In the genomic region with DNA sequence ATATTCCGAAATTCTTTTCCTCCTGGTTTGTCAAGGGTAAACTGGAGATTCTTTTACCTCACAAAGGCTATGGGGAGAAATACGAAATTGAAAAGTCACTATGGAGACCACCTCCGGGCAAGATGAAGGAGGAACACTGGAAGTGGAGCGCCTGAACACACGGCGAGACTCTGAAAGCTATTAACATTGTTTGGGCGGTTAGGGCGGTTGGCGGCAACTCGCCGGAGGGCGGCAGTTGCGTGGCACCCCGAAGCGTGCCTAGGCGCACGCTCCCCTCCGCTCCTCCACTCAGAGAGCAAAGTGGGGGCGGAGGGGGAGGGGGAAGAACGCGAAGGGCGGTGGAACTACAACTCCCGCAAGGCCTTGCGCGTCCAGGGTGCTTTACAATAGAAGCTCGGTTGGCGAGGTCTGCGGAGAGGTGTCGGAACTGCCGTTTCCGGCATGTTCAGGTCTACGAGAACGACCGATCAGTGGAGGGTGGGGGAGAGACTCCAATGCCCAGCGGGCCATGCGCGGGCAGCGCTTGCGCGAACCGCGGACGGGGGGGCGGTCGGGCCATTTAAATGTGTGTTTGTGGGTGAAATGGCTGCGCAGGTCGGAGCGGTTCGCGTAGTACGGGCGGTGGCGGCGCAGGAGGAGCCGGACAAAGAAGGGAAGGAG, we compare ENCODE assay signal across 7 mouse cellular contexts. TPM values are rescaled to one million over a fixed set of nuclear protein-coding genes. Genes with fewer than 3 reads are reported as not detected.
DNase-seq lines count a peak whose midpoint lies in the region; ATAC-seq lines count a peak whose summit lies in the region.

Gene Rsbn1, plus strand, starts transcription at position 111 of the 660 bp plus-strand sequence.

- ATAC-seq in embryonic facial prominence, embryonic 11.5 days (replicated peaks; ENCODE audit: insufficient number of reproducible peaks, low FRiP score, low TSS enrichment, low read depth): peak; percentile 100
- peak; percentile 85 for ATAC-seq in granulocyte monocyte progenitor cell, adult 5-6 weeks (replicated peaks; ENCODE audit: poor library complexity, severe bottlenecking)
- peak; percentile 100 for ATAC-seq in midbrain, embryonic 13.5 days

- peak within 1 kb of the TSS; percentile 84 for H3K9ac ChIP-seq in embryonic facial prominence, embryonic 11.5 days (replicated peaks; ENCODE audit: low read length)
- peak within 1 kb of the TSS; percentile 96 for H3K9ac ChIP-seq in midbrain, embryonic 13.5 days (replicated peaks)

- WGBS in embryonic facial prominence, embryonic 11.5 days: under 1% methylated on average over 50 of the region's 55 CpGs
- WGBS in limb, embryonic 10.5 days: under 1% methylated on average over 55 of the region's 55 CpGs
- WGBS in midbrain, embryonic 13.5 days: under 1% methylated on average over 54 of the region's 55 CpGs

- H3K4me1 ChIP-seq in embryonic facial prominence, embryonic 11.5 days (ENCODE audit: control insufficient read depth, insufficient read depth, low read length): no peaks in the 10 kb centered on the region
- peaks cover 16% of the 10 kb centered on the region for H3K4me1 ChIP-seq in limb, embryonic 10.5 days
- H3K4me1 ChIP-seq in midbrain, embryonic 13.5 days (replicated peaks): peaks cover 21% of the 10 kb centered on the region

- no peaks in the 10 kb centered on the region for H3K36me3 ChIP-seq in embryonic facial prominence, embryonic 11.5 days (replicated peaks; ENCODE audit: control insufficient read depth, insufficient read depth, low read depth, low read length)
- no peaks in the 10 kb centered on the region for H3K36me3 ChIP-seq in limb, embryonic 10.5 days
- no peaks in the 10 kb centered on the region for H3K36me3 ChIP-seq in midbrain, embryonic 13.5 days

- peak within 1 kb of the TSS; percentile 78 for H3K4me3 ChIP-seq in embryonic facial prominence, embryonic 11.5 days (ENCODE audit: low read depth, low read length)
- H3K4me3 ChIP-seq in limb, embryonic 10.5 days: peak within 1 kb of the TSS; percentile 83
- peak within 1 kb of the TSS; percentile 97 for H3K4me3 ChIP-seq in midbrain, embryonic 13.5 days (replicated peaks)

- H3K9me3 ChIP-seq in embryonic facial prominence, embryonic 11.5 days (replicated peaks; ENCODE audit: control insufficient read depth, low read length): no peaks in the 10 kb centered on the region
- H3K9me3 ChIP-seq in limb, embryonic 10.5 days (replicated peaks): no peaks in the 10 kb centered on the region
- no peaks in the 10 kb centered on the region for H3K9me3 ChIP-seq in midbrain, embryonic 13.5 days

- H3K27me3 ChIP-seq in embryonic facial prominence, embryonic 11.5 days (ENCODE audit: control insufficient read depth, insufficient read depth, low read length): no peaks in the 10 kb centered on the region
- H3K27me3 ChIP-seq in limb, embryonic 10.5 days (ENCODE audit: low read depth, poor library complexity, severe bottlenecking): no peaks in the 10 kb centered on the region
- no peaks in the 10 kb centered on the region for H3K27me3 ChIP-seq in midbrain, embryonic 13.5 days

- peak; percentile 98 for DNase-seq in adrenal gland, postnatal 14 days
- DNase-seq in embryonic facial prominence, embryonic 11.5 days (ENCODE audit: low spot score): peak; percentile 99
- peak; percentile 99 for DNase-seq in kidney, adult 11 months
- peak; percentile 95 for DNase-seq in limb, embryonic 10.5 days (ENCODE audit: low spot score)
- DNase-seq in spleen, adult 12 weeks (ENCODE audit: low spot score): peak; percentile 88

- H3K4me2 ChIP-seq in embryonic facial prominence, embryonic 11.5 days (ENCODE audit: low read depth, low read length): peak within 1 kb of the TSS; percentile 49
- peak within 1 kb of the TSS; percentile 80 for H3K4me2 ChIP-seq in midbrain, embryonic 13.5 days (replicated peaks)

- H3K27ac ChIP-seq in embryonic facial prominence, embryonic 11.5 days (replicated peaks; ENCODE audit: low read depth, low read length): peak within 1 kb of the TSS; percentile 88
- peak within 1 kb of the TSS; percentile 96 for H3K27ac ChIP-seq in limb, embryonic 10.5 days
- H3K27ac ChIP-seq in midbrain, embryonic 13.5 days: peak within 1 kb of the TSS; percentile 95

RNA-seq across cellular contexts. Expression of gene Rsbn1, which starts in this region (rescaled TPM):
- 16.2 and 18.0 TPM in 2 replicates for total RNA-seq in adrenal gland, postnatal 14 days (2021)
- 19.5 and 20.6 TPM in 2 replicates for polyA plus RNA-seq in embryonic facial prominence, embryonic 11.5 days (2014; fragmentation: Nextera tagmentation; extraction: Ambion mirVana)
- total RNA-seq in granulocyte monocyte progenitor cell, adult 5-6 weeks (2014; fragmentation: Nextera tagmentation): 30.6 and 37.7 TPM in 2 replicates
- total RNA-seq in granulocyte monocyte progenitor cell, adult 5-6 weeks (2017): 59.6 and 63.9 TPM in 2 replicates
- polyA plus RNA-seq in limb, embryonic 10.5 days (2016; fragmentation: Nextera tagmentation; extraction: Ambion mirVana): 12.6 and 15.1 TPM in 2 replicates
- 23.8 and 24.6 TPM in 2 replicates for polyA plus RNA-seq in midbrain, embryonic 13.5 days (2015; fragmentation: Nextera tagmentation; extraction: Ambion mirVana)

Comparison
In these comparisons a context has a peak if more than half of its experiments do, and no peak if none do; other contexts are left out.
1. Peak in every context shown above with its lines: DNase-seq, ATAC-seq, H3K4me3 ChIP-seq and H3K27ac ChIP-seq.